Mouse (Mus musculus) testis, adult 2 months (tissue): ENCODE results near the gene Tkfc. TPM values are rescaled to one million over a fixed set of nuclear protein-coding genes. Genes with fewer than 3 reads are reported as not detected.

Experiments
- H3K27ac ChIP-seq: fragments of 200-500 bp; 2 replicates; pipeline ENCODE4 v1.5.1; 2012; ENCODE audit warnings: low read depth, low read length; ENCODE audit not compliant: control insufficient read depth, insufficient read depth
- H3K27me3 ChIP-seq: fragments of 200-500 bp; 2 replicates; pipeline ENCODE4 v1.6.1; 2012; ENCODE audit warnings: mild to moderate bottlenecking, low read length, moderate library complexity; ENCODE audit not compliant: control insufficient read depth, insufficient read depth
- H3K36me3 ChIP-seq: fragments of 200-500 bp; 2 replicates; pipeline ENCODE4 v1.6.1; 2012; ENCODE audit warnings: mild to moderate bottlenecking, low read length; ENCODE audit not compliant: control insufficient read depth, insufficient read depth
- H3K4me1 ChIP-seq: fragments of 200-500 bp; 2 replicates; pipeline ENCODE4 v1.6.1; 2012; ENCODE audit warnings: low read length; ENCODE audit not compliant: control insufficient read depth, insufficient read depth
- H3K4me3 ChIP-seq: fragments of 200-500 bp; 2 replicates; pipeline ENCODE4 v1.5.1; 2012; ENCODE audit warnings: low read depth, mild to moderate bottlenecking, low read length, moderate library complexity, mixed read lengths; ENCODE audit not compliant: control insufficient read depth
- CTCF ChIP-seq: fragments of 200-500 bp; IDR thresholded peaks from 2 replicates; pipeline ENCODE4 v1.5.1; 2012; ENCODE audit warnings: low read depth, mild to moderate bottlenecking, inconsistent platforms, low read length, moderate library complexity; ENCODE audit not compliant: control insufficient read depth, insufficient read depth, insufficient replicate concordance
- POLR2A ChIP-seq: fragments of 200-500 bp; IDR thresholded peaks from 2 replicates; pipeline ENCODE4 v1.6.1; 2012; ENCODE audit warnings: low read depth, mild to moderate bottlenecking, inconsistent platforms, low read length, moderate library complexity; ENCODE audit not compliant: control insufficient read depth
- polyA plus RNA-seq: library from polyadenylated mRNA; depleted of rRNA; stranded (reverse); fragments of >200 nt; gene quantifications from 2 replicates; pipeline ENCODE4 v1.2.3, GENCODE M21; 2012; rRNA removed

Tkfc gene
- polyA plus RNA-seq, 1 experiment = 166 TPM

DNA sequence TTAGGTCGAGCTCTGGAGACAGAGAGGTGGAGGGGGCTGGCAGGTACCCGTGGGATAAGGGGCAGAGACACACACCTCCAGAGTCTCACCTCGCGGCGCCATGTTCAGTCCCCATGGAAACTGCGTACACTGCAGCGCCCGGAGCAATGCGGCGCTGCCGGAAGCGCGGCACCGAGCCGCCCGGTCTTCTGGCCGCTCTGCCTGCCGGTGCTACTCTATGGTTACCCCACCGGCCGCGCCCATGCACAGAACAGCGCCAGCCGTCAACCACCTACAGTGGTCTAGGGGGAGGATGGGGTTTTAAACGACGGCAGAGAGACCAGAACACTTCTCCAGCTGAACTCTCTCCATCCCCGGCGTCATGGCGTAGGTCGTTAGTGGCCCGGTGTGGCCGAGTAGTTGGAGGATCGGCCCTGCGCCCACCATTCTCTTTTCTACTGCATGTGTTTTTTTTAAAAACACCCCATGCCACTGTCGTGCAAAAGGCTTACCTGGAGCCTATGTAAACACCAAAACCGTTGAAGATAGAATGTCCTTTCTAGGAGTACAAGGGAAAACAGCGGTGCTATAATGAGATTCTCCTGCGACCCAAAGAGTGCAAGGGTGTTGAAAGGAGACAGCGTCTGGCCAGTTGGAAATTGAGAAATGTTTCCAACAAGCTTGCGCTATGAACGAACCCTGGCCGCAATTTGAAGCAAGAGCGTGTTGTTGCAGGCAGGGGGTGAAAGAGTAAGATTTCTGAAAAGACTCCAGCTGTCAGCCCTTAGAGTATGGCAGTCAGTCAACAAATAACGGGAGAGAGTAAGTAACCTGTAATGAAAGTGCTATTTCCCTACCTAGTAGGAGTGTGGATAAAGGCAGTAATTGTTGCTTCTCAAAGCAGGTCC is 49.6 kb downstream of the Tkfc start, which contains the start of gene Tmem216:
Gene Tmem216 (minus strand): TSS at position 615 of the 887 bp plus-strand sequence.
- H3K4me3 ChIP-seq = peak within 1 kb of the TSS; percentile 97
- H3K36me3 ChIP-seq = no peaks in the 10 kb centered on the region; the same call in 1 of the 2 replicates
- no peaks in the 10 kb centered on the region for H3K27me3 ChIP-seq
- peak; percentile 83 for TF ChIP-seq POLR2A
- no peak for TF ChIP-seq CTCF
- H3K4me1 ChIP-seq = peaks cover 5% of the 10 kb centered on the region; the same call in 1 of the 2 replicates
- H3K27ac ChIP-seq = peak within 1 kb of the TSS; percentile 86

DNA sequence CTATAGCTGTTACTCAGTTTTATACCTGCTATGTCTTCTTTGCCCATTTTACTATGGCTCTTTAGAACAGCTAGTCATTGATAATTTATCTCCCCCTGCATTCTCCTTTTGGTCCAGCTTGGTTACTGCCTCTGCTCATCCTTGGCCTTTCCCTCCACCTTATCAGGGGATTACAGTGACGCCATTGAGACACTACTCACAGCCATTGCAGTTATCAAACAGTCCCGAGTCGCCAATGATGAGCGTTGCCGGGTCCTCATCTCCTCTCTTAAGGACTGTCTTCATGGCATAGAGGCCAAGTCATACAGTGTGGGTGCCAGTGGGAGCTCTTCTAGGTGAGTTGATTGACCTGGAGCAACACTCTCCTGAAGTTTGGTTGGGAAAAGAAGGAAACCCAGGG is 66.0 kb downstream of the Tkfc start:
- Histone ChIP-seq H3K36me3 (peaks cover 8% of the 10 kb centered on the region), H3K4me3 (no peak overlapping the region), H3K27me3 (no peaks in the 10 kb centered on the region), H3K4me1 (no peaks in the 10 kb centered on the region), H3K27ac (no peak overlapping the region)
- no peak for TF ChIP-seq CTCF
- no peak for TF ChIP-seq POLR2A

Other genes with a start within 250 kb of the Tkfc start
- gene Syt7, start 216.6 kb downstream of the Tkfc start, polyA plus RNA-seq = 10.9 and 11.0 TPM in 2 replicates
- 27.1 and 28.9 TPM in 2 replicates for gene Lrrc10b, start 148.2 kb downstream of the Tkfc start, polyA plus RNA-seq
- gene Ppp1r32, start 122.7 kb downstream of the Tkfc start, polyA plus RNA-seq = 398 and 401 TPM in 2 replicates
- gene Cpsf7, start 80.4 kb downstream of the Tkfc start, polyA plus RNA-seq = 30.4 and 33.1 TPM in 2 replicates
- gene Sdhaf2, start 79.5 kb downstream of the Tkfc start, polyA plus RNA-seq = 11.6 and 16.6 TPM in 2 replicates
- gene Tmem216, start 49.4 kb downstream of the Tkfc start, polyA plus RNA-seq = 37.4 and 39.5 TPM in 2 replicates
- 27.0 and 34.2 TPM in 2 replicates for gene Cyb561a3, start 28.5 kb downstream of the Tkfc start, polyA plus RNA-seq
- 18.3 and 24.5 TPM in 2 replicates for gene Tmem138, start 28.3 kb downstream of the Tkfc start, polyA plus RNA-seq
- gene Ddb1, start 327 bp downstream of the Tkfc start, polyA plus RNA-seq = 91.2 and 95.5 TPM in 2 replicates
- 1.3 and 2.2 TPM in 2 replicates for gene Vwce, start 28.6 kb upstream of the Tkfc start, polyA plus RNA-seq
- gene Pga5, start 72.4 kb upstream of the Tkfc start, polyA plus RNA-seq = 0.10 and 0.20 TPM in 2 replicates
- gene Vps37c, start 83.1 kb upstream of the Tkfc start, polyA plus RNA-seq = 29.0 and 33.6 TPM in 2 replicates
- 0.06 and 0.18 TPM in 2 replicates for gene Cd5, start 133.3 kb upstream of the Tkfc start, polyA plus RNA-seq
- gene Cd6, start 224.4 kb upstream of the Tkfc start, polyA plus RNA-seq = not detected in 2 replicates
- 0.43 and 0.67 TPM in 2 replicates for gene Slc15a3, start 234.1 kb upstream of the Tkfc start, polyA plus RNA-seq